17 mouse cellular contexts compared by ENCODE assay signal in the genomic region with DNA sequence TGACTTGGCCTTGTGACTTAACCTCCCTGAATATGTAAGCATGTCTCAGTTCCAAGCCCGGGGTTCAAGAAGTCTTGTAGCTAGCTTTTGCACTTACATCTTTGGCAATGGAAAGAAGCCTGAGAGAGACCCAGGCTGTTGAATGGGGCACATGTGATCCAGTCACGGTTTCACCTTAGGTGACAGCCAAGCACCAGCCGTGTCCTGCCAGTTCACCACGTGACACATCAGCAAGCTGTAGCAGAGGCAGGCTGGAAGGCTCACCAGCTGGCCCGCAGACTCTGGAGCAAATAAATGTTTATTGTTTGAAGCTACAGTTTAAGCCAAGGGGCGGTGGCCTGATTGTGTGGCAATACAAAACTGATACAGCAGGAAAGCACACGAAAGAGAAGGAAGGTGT.
DNase-seq lines count a peak whose midpoint lies in the region; ATAC-seq and TF ChIP-seq lines count a peak whose summit lies in the region.
"Had no signal": no experiment of that assay in that cellular context is flagged by ENCODE, and none has a peak within 500 bp of the region (broad histone marks: within the 10 kb centered on the region; RNA-seq: fewer than 3 reads in every experiment).

No protein-coding gene starts in this region.

- no peak overlapping the region for H3K9ac ChIP-seq in kidney, embryonic 16.5 days (replicated peaks; ENCODE audit: low read length)
- H3K9ac ChIP-seq: forebrain, embryonic 15.5 days; heart, embryonic 13.5 days; hindbrain, embryonic 15.5 days; liver, embryonic 13.5 days; midbrain, embryonic 12.5 days had no signal

- H3K27ac ChIP-seq in kidney, adult 2 months (ENCODE audit: insufficient read depth, low read depth, low read length): peak overlapping the region; percentile 97
- H3K27ac ChIP-seq in kidney, embryonic 16.5 days (ENCODE audit: low read length): peak overlapping the region; percentile 77; the same call in 1 of the 2 replicates
- H3K27ac ChIP-seq: embryonic facial prominence, embryonic 10.5 days; forebrain, embryonic 15.5 days; gastrocnemius, adult 2 months; heart, embryonic 13.5 days; hindbrain, embryonic 15.5 days; liver, embryonic 13.5 days; macrophage; midbrain, embryonic 12.5 days had no signal

- H3K4me3 ChIP-seq in kidney, adult 2 months (ENCODE audit: insufficient read depth, low read depth, low read length): peak overlapping the region; percentile 54; the same call in 1 of the 2 replicates
- no peak overlapping the region for H3K4me3 ChIP-seq in kidney, embryonic 16.5 days (ENCODE audit: low read length)
- H3K4me3 ChIP-seq: embryonic facial prominence, embryonic 10.5 days; forebrain, embryonic 15.5 days; gastrocnemius, adult 2 months; heart, embryonic 13.5 days; hindbrain, embryonic 15.5 days; liver, embryonic 13.5 days; midbrain, embryonic 12.5 days had no signal

- DNase-seq in kidney, adult 2 months: peak; percentile 86
- DNase-seq in kidney, postnatal 10 days: no peak
- DNase-seq in lung, postnatal 36 days: peak; percentile 16
- no peak for DNase-seq in lung, postnatal 25 days (ENCODE audit: low spot score)
- no peak for DNase-seq in retina, postnatal 1 day
- DNase-seq in heart, adult 8-10 months (ENCODE audit: low spot score): no peak
- DNase-seq: gastrocnemius, adult 2 months; heart, postnatal 36 days; liver, embryonic 13.5 days; thymus, adult 18-20 months had no signal

- no peaks in the 10 kb centered on the region for H3K27me3 ChIP-seq in kidney, adult 2 months (replicated peaks; ENCODE audit: control insufficient read depth, insufficient read depth, low read length)
- no peaks in the 10 kb centered on the region for H3K27me3 ChIP-seq in kidney, embryonic 16.5 days (ENCODE audit: insufficient read depth, low read length)
- H3K27me3 ChIP-seq: forebrain, embryonic 15.5 days; hindbrain, embryonic 15.5 days had no signal

- TF ChIP-seq CTCF in kidney, adult 2 months (conservative IDR thresholded peaks at IDR 0.05; ENCODE audit: insufficient read depth, insufficient read length, low read depth, low read length): no peak

- no peak for ATAC-seq in kidney, embryonic 16.5 days (ENCODE audit: low FRiP score, low TSS enrichment)
- ATAC-seq: forebrain, embryonic 15.5 days had no signal

- peaks cover 12% of the 10 kb centered on the region; the same call in 1 of the 2 replicates for H3K4me1 ChIP-seq in kidney, adult 2 months (ENCODE audit: control insufficient read depth, insufficient read depth, low read length)
- H3K4me1 ChIP-seq in kidney, embryonic 16.5 days (ENCODE audit: insufficient read depth, low read length): peaks cover 17% of the 10 kb centered on the region

- 50% methylated on average over 7 of the region's 7 CpGs for WGBS in kidney, adult 2 months
- 78% methylated on average over 7 of the region's 7 CpGs for WGBS in kidney, embryonic 16.5 days

- H3K9me3 ChIP-seq in kidney, embryonic 16.5 days (ENCODE audit: low read length): no peaks in the 10 kb centered on the region
- H3K9me3 ChIP-seq: embryonic facial prominence, embryonic 10.5 days; forebrain, embryonic 15.5 days; heart, embryonic 13.5 days; hindbrain, embryonic 15.5 days; liver, embryonic 13.5 days; midbrain, embryonic 12.5 days had no signal

- no peak for TF ChIP-seq POLR2A in kidney, adult 2 months (IDR thresholded peaks at IDR 0.05; ENCODE audit: low read depth, low read length)

- H3K36me3 ChIP-seq in kidney, adult 2 months (ENCODE audit: control insufficient read depth, insufficient read depth, low read length): no peaks in the 10 kb centered on the region
- H3K36me3 ChIP-seq in kidney, embryonic 16.5 days (ENCODE audit: insufficient read depth, low read length): no peaks in the 10 kb centered on the region
- H3K36me3 ChIP-seq: embryonic facial prominence, embryonic 10.5 days; forebrain, embryonic 15.5 days; heart, embryonic 13.5 days; hindbrain, embryonic 15.5 days; liver, embryonic 13.5 days; midbrain, embryonic 12.5 days had no signal

- H3K4me2 ChIP-seq in kidney, embryonic 16.5 days (replicated peaks; ENCODE audit: low read depth, low read length): 0 out of 2 replicates have a peak overlapping the region, but pooled peaks have one; percentile 13
- H3K4me2 ChIP-seq: forebrain, embryonic 15.5 days; heart, embryonic 13.5 days; hindbrain, embryonic 15.5 days; liver, embryonic 13.5 days; midbrain, embryonic 12.5 days had no signal

Comparison
In these comparisons a context has a peak if more than half of its experiments do, and no peak if none do; other contexts are left out.
1. DNase-seq: peak in kidney, adult 2 months (single experiment) and lung, postnatal 36 days (single experiment); none in kidney, postnatal 10 days (single experiment), lung, postnatal 25 days (single experiment), retina, postnatal 1 day (single experiment) and heart, adult 8-10 months (single experiment).